Mouse (Mus musculus) heart, postnatal 0 days (tissue): ENCODE data around the gene Ptprt.
A peak's percentile ranks its signal among the peaks of the same experiment; 100 is the strongest.

Experiments used
- CTCF ChIP-seq: IDR thresholded peaks from 2 replicates; pipeline ENCODE4 v1.5.1; 2016; ENCODE audit warnings: antibody characterized with exemption, control low read depth, low read depth
- EP300 ChIP-seq: IDR thresholded peaks from 2 replicates; pipeline ENCODE4 v1.6.1; 2016; ENCODE audit warnings: antibody characterized with exemption, low read depth

GRCm38 (mm10) chr2:162528911-162529310 is 132.0 kb downstream of the Ptprt start:
- TF ChIP-seq CTCF = peak; percentile 9; the same call in 1 of the 2 replicates
- TF ChIP-seq EP300 = no peak
